Mouse (Mus musculus): ENCODE results near the gene Mtmr6. TPM values are rescaled to one million over a fixed set of nuclear protein-coding genes. Genes with fewer than 3 reads are reported as not detected.
"Not testable (repeated sequence)": the region's sequence is repeated elsewhere in the genome, so short reads cannot be mapped to it uniquely, and the experiment has no call there.

Gene Mtmr6
- total and polyA plus RNA-seq, 2 experiments from 2014 or later: 53.5 to 64.2 TPM

- no peaks in the 10 kb centered on the region for H3K27me3 ChIP-seq (ENCODE audit: insufficient read depth, low read length)
- ATAC-seq: no peak
- no peak for TF ChIP-seq CTCF (IDR thresholded peaks at IDR 0.05; ENCODE audit: low read depth)
- H3K4me3 ChIP-seq (ENCODE audit: low read depth, low read length): no peak overlapping the region
- 51% methylated on average over 4 of the region's 4 CpGs for WGBS
- no peaks in the 10 kb centered on the region for H3K4me1 ChIP-seq (ENCODE audit: insufficient read depth)
- no peaks in the 10 kb centered on the region for H3K36me3 ChIP-seq (ENCODE audit: insufficient read depth)
- DNase-seq: no peak
- H3K4me2 ChIP-seq (ENCODE audit: low read depth): no peak overlapping the region
- no peaks in the 10 kb centered on the region for H3K9me3 ChIP-seq (ENCODE audit: low read length)
- H3K27ac ChIP-seq (ENCODE audit: low read depth, low read length): no peak overlapping the region
- no peak overlapping the region for H3K9ac ChIP-seq
Observed at GRCm38 (mm10) chr14:60310691-60311090, 45.7 kb downstream of the Mtmr6 start.

- Histone ChIP-seq H3K36me3 (ENCODE audit: insufficient read depth) (no peaks in the 10 kb centered on the region), H3K9ac (no peak overlapping the region), H3K4me2 (ENCODE audit: low read depth) (no peak overlapping the region), H3K27me3 (ENCODE audit: insufficient read depth, low read length) (no peaks in the 10 kb centered on the region), H3K9me3 (ENCODE audit: low read length) (no peaks in the 10 kb centered on the region), H3K4me1 (ENCODE audit: insufficient read depth) (no peaks in the 10 kb centered on the region), H3K4me3 (ENCODE audit: low read depth, low read length) (no peak overlapping the region), H3K27ac (ENCODE audit: low read depth, low read length) (no peak overlapping the region)
- no peak for TF ChIP-seq CTCF (IDR thresholded peaks at IDR 0.05; ENCODE audit: low read depth)
- WGBS: 100% methylated on average over 1 of the region's 1 CpGs
- ATAC-seq: no peak
- DNase-seq: no peak
Observed at GRCm38 (mm10) chr14:60319231-60319630, 54.2 kb downstream of the Mtmr6 start.

DNA sequence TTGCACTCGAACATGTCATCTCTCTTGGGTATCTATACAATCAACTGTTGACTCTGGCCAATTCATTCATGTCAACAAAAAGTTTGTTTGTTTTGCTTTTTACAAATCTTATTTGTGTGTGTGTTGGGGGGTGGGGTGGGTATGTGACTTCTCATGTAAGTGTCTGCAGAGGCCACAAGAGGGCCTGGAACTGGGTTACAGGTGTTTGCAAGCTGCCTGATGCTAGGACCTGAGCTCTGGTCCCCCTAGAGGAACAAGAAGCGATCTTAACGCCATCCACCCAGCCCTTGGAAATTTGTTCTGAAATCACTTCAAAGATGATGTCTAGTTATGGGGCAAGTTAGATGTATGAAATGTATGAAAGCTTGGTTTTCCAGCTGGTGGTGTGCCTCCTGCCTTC, 55.8 kb downstream of the Mtmr6 start:
- H3K4me3 ChIP-seq (ENCODE audit: low read depth, low read length): no peak overlapping the region
- H3K36me3 ChIP-seq (ENCODE audit: insufficient read depth): no peaks in the 10 kb centered on the region
- H3K4me2 ChIP-seq (ENCODE audit: low read depth): no peak overlapping the region
- H3K9me3 ChIP-seq (ENCODE audit: low read length): no peaks in the 10 kb centered on the region
- no peaks in the 10 kb centered on the region for H3K27me3 ChIP-seq (ENCODE audit: insufficient read depth, low read length)
- H3K9ac ChIP-seq: no peak overlapping the region
- WGBS: 75% methylated on average over 3 of the region's 3 CpGs
- H3K27ac ChIP-seq (ENCODE audit: low read depth, low read length): no peak overlapping the region
- no peaks in the 10 kb centered on the region for H3K4me1 ChIP-seq (ENCODE audit: insufficient read depth)
- no peak for ATAC-seq
- no peak for TF ChIP-seq CTCF (IDR thresholded peaks at IDR 0.05; ENCODE audit: low read depth)
- no peak for DNase-seq

DNA sequence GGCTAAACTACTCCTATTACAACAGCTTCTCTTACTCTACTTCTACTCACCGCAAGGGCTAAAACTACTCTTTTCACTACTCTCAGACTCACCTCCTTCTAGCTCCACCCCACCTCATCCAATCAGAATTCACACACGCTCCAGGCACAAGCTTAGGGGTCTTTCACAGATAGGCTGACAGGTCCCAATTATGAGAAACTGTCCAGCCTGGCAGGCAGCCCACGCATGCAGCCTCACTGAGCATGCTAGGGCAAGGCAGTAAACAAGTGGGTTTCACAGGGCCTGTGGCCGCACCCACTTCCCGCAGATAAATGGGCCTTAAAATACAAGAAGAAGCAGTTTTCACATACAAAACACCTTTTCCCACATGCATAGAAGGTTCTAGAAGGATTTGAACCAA, 75.0 kb downstream of the Mtmr6 start:
- 55% methylated on average over 5 of the region's 5 CpGs for WGBS
- H3K4me2 ChIP-seq (ENCODE audit: low read depth); H3K9ac ChIP-seq; ATAC-seq; DNase-seq; H3K27ac ChIP-seq (ENCODE audit: low read depth, low read length); H3K4me3 ChIP-seq (ENCODE audit: low read depth, low read length); H3K27me3 ChIP-seq (ENCODE audit: insufficient read depth, low read length); H3K36me3 ChIP-seq (ENCODE audit: insufficient read depth); H3K9me3 ChIP-seq (ENCODE audit: low read length); H3K4me1 ChIP-seq (ENCODE audit: insufficient read depth): not testable (repeated sequence)

- TF ChIP-seq CTCF (IDR thresholded peaks at IDR 0.05; ENCODE audit: low read depth): no peak
- no peak overlapping the region for H3K4me2 ChIP-seq (ENCODE audit: low read depth)
- no peak overlapping the region for H3K9ac ChIP-seq
- ATAC-seq (no peak), DNase-seq (no peak)
- 76% methylated on average over 4 of the region's 4 CpGs for WGBS
- no peaks in the 10 kb centered on the region for H3K9me3 ChIP-seq (ENCODE audit: low read length)
- H3K4me1 ChIP-seq (ENCODE audit: insufficient read depth): no peaks in the 10 kb centered on the region
- no peak overlapping the region for H3K4me3 ChIP-seq (ENCODE audit: low read depth, low read length)
- no peaks in the 10 kb centered on the region for H3K36me3 ChIP-seq (ENCODE audit: insufficient read depth)
- no peaks in the 10 kb centered on the region for H3K27me3 ChIP-seq (ENCODE audit: insufficient read depth, low read length)
- H3K27ac ChIP-seq (ENCODE audit: low read depth, low read length): no peak overlapping the region
Observed at GRCm38 (mm10) chr14:60340570-60340969, 75.5 kb downstream of the Mtmr6 start.

DNA sequence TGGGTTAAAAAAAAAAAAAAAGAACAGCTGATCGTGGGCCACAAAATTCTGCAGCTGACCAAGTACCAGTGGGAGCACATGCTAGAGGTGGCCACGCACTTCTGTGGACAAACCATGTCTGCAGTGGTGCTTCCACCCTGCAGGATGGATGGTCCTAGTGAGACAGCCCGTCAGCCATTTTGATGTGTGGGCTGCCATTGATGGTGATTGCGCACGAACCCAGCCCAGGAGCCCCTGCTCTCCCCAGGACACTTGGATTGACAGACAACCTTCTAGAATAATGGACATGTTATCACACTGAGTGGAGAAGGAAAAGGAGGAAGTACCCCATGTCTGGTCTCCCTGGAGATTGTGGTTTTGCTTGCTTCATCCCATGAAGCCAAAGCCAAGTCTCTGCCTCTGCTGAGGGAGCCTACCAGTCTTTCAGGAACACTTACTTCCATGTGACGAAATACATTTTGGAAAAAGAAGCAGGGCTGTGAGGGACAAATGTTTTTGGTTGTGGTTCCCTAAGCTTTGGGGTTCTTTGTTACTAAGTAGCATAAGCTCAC, 80.4 kb downstream of the Mtmr6 start:
- 93% methylated on average over 6 of the region's 6 CpGs for WGBS
- ATAC-seq: no peak

More for the DNA sequence above, 80.4 kb downstream of the Mtmr6 start:
- no peaks in the 10 kb centered on the region for H3K27me3 ChIP-seq (ENCODE audit: insufficient read depth, low read length)
- H3K27ac ChIP-seq (ENCODE audit: low read depth, low read length): no peak overlapping the region
- H3K9ac ChIP-seq: no peak overlapping the region
- H3K4me3 ChIP-seq (ENCODE audit: low read depth, low read length): no peak overlapping the region
- H3K4me2 ChIP-seq (ENCODE audit: low read depth): no peak overlapping the region
- TF ChIP-seq CTCF (IDR thresholded peaks at IDR 0.05; ENCODE audit: low read depth): no peak
- no peaks in the 10 kb centered on the region for H3K4me1 ChIP-seq (ENCODE audit: insufficient read depth)
- no peak for DNase-seq
- H3K9me3 ChIP-seq (ENCODE audit: low read length): no peaks in the 10 kb centered on the region
- H3K36me3 ChIP-seq (ENCODE audit: insufficient read depth): no peaks in the 10 kb centered on the region

MicroRNA genes within 50 kb of the gene (microRNA counts, 519-probe panel; counts per million panel counts)
- microRNA mmu-miR-719: not detected

Small RNAs within 50 kb of the gene (microRNA-seq; reads per million reads assigned to microRNA genes)
- 0 reads per million in 2 experiments for gene Mir719

Other genes starting within 250 kb of the Mtmr6 start
- 33.6 and 41.9 TPM in 2 replicates for gene Atp8a2, start 68.0 kb upstream of the Mtmr6 start, total RNA-seq (2014; rRNA removed)
- 18.3 and 38.0 TPM in 2 replicates for gene Atp8a2, start 68.0 kb upstream of the Mtmr6 start, polyA plus RNA-seq (2015; fragmentation: Nextera tagmentation; extraction: Ambion mirVana)
- 0.23 TPM in 1 of 2 replicates, not detected in the other for gene Nupl1, start 13.8 kb upstream of the Mtmr6 start, total RNA-seq (2014; rRNA removed)
- gene Nupl1, start 13.8 kb upstream of the Mtmr6 start, polyA plus RNA-seq (2015; fragmentation: Nextera tagmentation; extraction: Ambion mirVana): not detected in 2 replicates
- gene Gm49336, start 13.7 kb upstream of the Mtmr6 start, total RNA-seq (2014; rRNA removed): 124 and 138 TPM in 2 replicates
- 29.0 and 35.7 TPM in 2 replicates for gene Gm49336, start 13.7 kb upstream of the Mtmr6 start, polyA plus RNA-seq (2015; fragmentation: Nextera tagmentation; extraction: Ambion mirVana)
- gene Amer2, start 108.0 kb downstream of the Mtmr6 start, total RNA-seq (2014; rRNA removed): 31.6 and 42.2 TPM in 2 replicates
- 14.4 and 28.7 TPM in 2 replicates for gene Amer2, start 108.0 kb downstream of the Mtmr6 start, polyA plus RNA-seq (2015; fragmentation: Nextera tagmentation; extraction: Ambion mirVana)

All from forebrain, postnatal 0 days (tissue).